Mouse (Mus musculus) testis, adult 2 months (tissue): ENCODE results near the gene Ugt1a10. TPM values are rescaled to one million over a fixed set of nuclear protein-coding genes. Genes with fewer than 3 reads are reported as not detected.

Experiments used
- H3K27ac ChIP-seq: fragments of 200-500 bp; 2 replicates; pipeline ENCODE4 v1.5.1; 2012; ENCODE audit warnings: low read depth, low read length; ENCODE audit not compliant: control insufficient read depth, insufficient read depth
- H3K27me3 ChIP-seq: fragments of 200-500 bp; 2 replicates; pipeline ENCODE4 v1.6.1; 2012; ENCODE audit warnings: mild to moderate bottlenecking, low read length, moderate library complexity; ENCODE audit not compliant: control insufficient read depth, insufficient read depth
- H3K36me3 ChIP-seq: fragments of 200-500 bp; 2 replicates; pipeline ENCODE4 v1.6.1; 2012; ENCODE audit warnings: mild to moderate bottlenecking, low read length; ENCODE audit not compliant: control insufficient read depth, insufficient read depth
- H3K4me1 ChIP-seq: fragments of 200-500 bp; 2 replicates; pipeline ENCODE4 v1.6.1; 2012; ENCODE audit warnings: low read length; ENCODE audit not compliant: control insufficient read depth, insufficient read depth
- H3K4me3 ChIP-seq: fragments of 200-500 bp; 2 replicates; pipeline ENCODE4 v1.5.1; 2012; ENCODE audit warnings: low read depth, mild to moderate bottlenecking, low read length, moderate library complexity, mixed read lengths; ENCODE audit not compliant: control insufficient read depth
- CTCF ChIP-seq: fragments of 200-500 bp; IDR thresholded peaks from 2 replicates; pipeline ENCODE4 v1.5.1; 2012; ENCODE audit warnings: low read depth, mild to moderate bottlenecking, inconsistent platforms, low read length, moderate library complexity; ENCODE audit not compliant: control insufficient read depth, insufficient read depth, insufficient replicate concordance
- POLR2A ChIP-seq: fragments of 200-500 bp; IDR thresholded peaks from 2 replicates; pipeline ENCODE4 v1.6.1; 2012; ENCODE audit warnings: low read depth, mild to moderate bottlenecking, inconsistent platforms, low read length, moderate library complexity; ENCODE audit not compliant: control insufficient read depth
- polyA plus RNA-seq: library from polyadenylated mRNA; depleted of rRNA; stranded (reverse); fragments of >200 nt; gene quantifications from 2 replicates; pipeline ENCODE4 v1.2.3, GENCODE M21; 2012; rRNA removed

Ugt1a10 gene
- polyA plus RNA-seq: not detected in 2 replicates

GRCm38 (mm10) chr1:88055088-88055487 is at the start of gene Ugt1a10:
Gene Ugt1a10, plus strand, starts transcription at chr1:88055388.
- no peaks in the 10 kb centered on the region for H3K4me1 ChIP-seq
- TF ChIP-seq CTCF: no peak
- no peak for TF ChIP-seq POLR2A
- H3K27ac ChIP-seq: no peak within 1 kb of the TSS
- no peaks in the 10 kb centered on the region for H3K36me3 ChIP-seq
- H3K4me3 ChIP-seq: no peak within 1 kb of the TSS
- H3K27me3 ChIP-seq: no peaks in the 10 kb centered on the region

- Histone ChIP-seq H3K4me3 (peak overlapping the region; percentile 97), H3K36me3 (no peaks in the 10 kb centered on the region), H3K4me1 (no peaks in the 10 kb centered on the region), H3K27ac (peak overlapping the region; percentile 93), H3K27me3 (no peaks in the 10 kb centered on the region)
- no peak for TF ChIP-seq POLR2A
- TF ChIP-seq CTCF: no peak
These were observed 47.4 kb upstream of the Ugt1a10 start for GRCm38 (mm10) chr1:88007692-88008210.

DNA sequence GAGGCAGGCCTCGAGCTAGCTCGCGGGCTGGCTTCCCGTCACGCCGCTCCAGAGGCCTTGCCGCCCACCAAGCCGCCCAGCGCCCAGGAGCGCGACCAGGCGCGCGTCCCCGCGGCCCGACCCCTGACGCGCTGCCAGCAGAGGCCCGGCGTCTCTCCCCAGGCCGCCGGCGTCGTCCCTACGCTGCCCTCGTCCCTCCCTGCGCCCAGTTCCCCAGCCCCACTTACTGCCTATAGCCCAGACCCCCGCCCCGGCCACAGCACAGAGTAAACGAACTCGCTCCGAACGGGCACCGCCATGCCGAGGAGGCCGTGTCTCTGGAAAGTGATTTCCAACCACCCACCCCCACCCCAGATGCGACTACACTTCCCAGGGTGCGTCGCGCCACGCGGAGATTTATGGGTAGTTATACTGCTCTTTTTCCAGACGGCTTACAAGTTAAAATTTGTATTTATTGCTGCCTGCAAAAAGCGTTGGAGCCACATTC is 46.9 kb upstream of the Ugt1a10 start, which contains the start of gene Usp40:
TSS of gene Usp40 (minus strand) at position 341 of the 487 bp plus-strand sequence.
- Histone ChIP-seq H3K4me3 (peak within 1 kb of the TSS; percentile 97), H3K4me1 (no peaks in the 10 kb centered on the region), H3K36me3 (no peaks in the 10 kb centered on the region), H3K27ac (peak within 1 kb of the TSS; percentile 93), H3K27me3 (no peaks in the 10 kb centered on the region)
- TF ChIP-seq POLR2A (peak; percentile 87), CTCF (no peak)

- TF ChIP-seq CTCF (no peak), POLR2A (no peak)
- Histone ChIP-seq H3K27me3 (no peaks in the 10 kb centered on the region), H3K27ac (no peak overlapping the region), H3K4me3 (no peak overlapping the region), H3K4me1 (no peaks in the 10 kb centered on the region), H3K36me3 (no peaks in the 10 kb centered on the region)
These were observed 46.5 kb upstream of the Ugt1a10 start for GRCm38 (mm10) chr1:88008735-88009134.

DNA sequence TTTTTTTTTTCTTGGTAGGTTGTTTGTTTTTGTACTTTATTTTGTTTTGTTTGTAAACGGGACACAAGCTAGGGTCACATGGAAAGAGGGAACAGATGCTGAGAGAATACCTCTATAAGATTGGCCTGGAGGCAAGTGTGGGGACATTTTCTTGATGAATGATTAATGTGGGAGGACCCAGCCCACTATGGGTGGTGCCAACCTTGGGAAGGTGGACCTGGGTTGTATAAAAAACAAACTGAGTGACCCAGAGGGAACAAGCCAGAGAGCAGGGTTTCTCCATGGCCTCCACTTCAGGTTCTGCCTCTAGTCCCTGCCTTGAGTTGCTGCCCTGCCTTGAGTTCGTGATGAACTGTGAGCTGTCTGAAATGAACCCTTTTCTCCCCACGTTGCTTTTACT is 45.7 kb upstream of the Ugt1a10 start:
- TF ChIP-seq CTCF (no peak), POLR2A (no peak)
- Histone ChIP-seq H3K27me3 (no peaks in the 10 kb centered on the region), H3K36me3 (no peaks in the 10 kb centered on the region), H3K27ac (no peak overlapping the region), H3K4me3 (no peak overlapping the region), H3K4me1 (no peaks in the 10 kb centered on the region)

GRCm38 (mm10) chr1:88013726-88014125 is 41.5 kb upstream of the Ugt1a10 start:
- TF ChIP-seq POLR2A (no peak), CTCF (no peak)
- H3K27me3 ChIP-seq: no peaks in the 10 kb centered on the region
- H3K4me3 ChIP-seq: no peak overlapping the region
- H3K4me1 ChIP-seq: peaks cover 2% of the 10 kb centered on the region; the same call in 1 of the 2 replicates
- H3K27ac ChIP-seq: no peak overlapping the region
- H3K36me3 ChIP-seq: no peaks in the 10 kb centered on the region

DNA sequence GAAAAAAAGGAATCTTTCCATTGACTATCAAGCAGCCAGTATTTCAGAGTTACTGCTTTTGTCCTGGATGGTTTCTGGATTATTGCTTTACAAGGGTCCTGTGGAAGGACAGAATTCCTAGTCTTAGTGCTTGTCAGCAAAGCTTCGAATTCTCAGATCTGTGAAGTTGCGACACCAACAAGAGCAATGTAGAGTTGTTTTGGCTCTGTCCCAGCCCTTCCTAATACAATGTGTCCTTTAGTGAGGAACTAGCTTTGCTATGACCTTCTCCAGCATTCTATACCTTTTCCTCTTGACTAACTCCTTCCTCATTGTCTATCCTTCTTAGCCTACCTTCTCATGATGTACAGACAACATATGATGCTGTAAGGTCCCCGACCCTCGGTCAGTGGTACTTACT is 41.0 kb upstream of the Ugt1a10 start:
- Histone ChIP-seq H3K27me3 (no peaks in the 10 kb centered on the region), H3K36me3 (no peaks in the 10 kb centered on the region), H3K4me3 (no peak overlapping the region), H3K4me1 (peaks cover 2% of the 10 kb centered on the region; the same call in 1 of the 2 replicates), H3K27ac (no peak overlapping the region)
- TF ChIP-seq POLR2A: no peak
- no peak for TF ChIP-seq CTCF

- no peaks in the 10 kb centered on the region for H3K36me3 ChIP-seq
- H3K27ac ChIP-seq: no peak overlapping the region
- H3K27me3 ChIP-seq: no peaks in the 10 kb centered on the region
- TF ChIP-seq POLR2A (no peak), CTCF (no peak)
- no peak overlapping the region for H3K4me3 ChIP-seq
- H3K4me1 ChIP-seq: peaks cover 2% of the 10 kb centered on the region; the same call in 1 of the 2 replicates
These were observed 40.5 kb upstream of the Ugt1a10 start for GRCm38 (mm10) chr1:88014671-88015070.
